Mouse (Mus musculus) forebrain, embryonic 10.5 days (tissue): ENCODE results near the gene Ubb. TPM values are rescaled to one million over a fixed set of nuclear protein-coding genes. Genes with fewer than 3 reads are reported as not detected.

Source experiments
- polyA plus RNA-seq: library from polyadenylated mRNA; unstranded; fragments of >200 nt; fragmentation: Nextera tagmentation; extraction: Ambion mirVana; gene quantifications from 2 replicates; pipeline ENCODE4 v1.2.1, GENCODE M21; 2016

Ubb gene
- polyA plus RNA-seq, 1 experiment from 2014 or later, result 3,283 TPM

Other genes starting within 250 kb of the Ubb start
- 19.5 and 19.7 TPM in 2 replicates for gene Pigl, start 92.7 kb upstream of the Ubb start, polyA plus RNA-seq
- gene Ncor1, start 92.6 kb upstream of the Ubb start, polyA plus RNA-seq, result 125 and 130 TPM in 2 replicates
- gene Cenpv, start 11.9 kb upstream of the Ubb start, polyA plus RNA-seq, result 35.6 and 38.6 TPM in 2 replicates
- 2.1 and 2.5 TPM in 2 replicates for gene Trpv2, start 23.3 kb downstream of the Ubb start, polyA plus RNA-seq
- gene Lrrc75a, start 97.4 kb downstream of the Ubb start, polyA plus RNA-seq, result 9.1 and 10.0 TPM in 2 replicates
- 38.6 and 39.0 TPM in 2 replicates for gene Mmgt2, start 97.5 kb downstream of the Ubb start, polyA plus RNA-seq
- gene Zfp287, start 180.7 kb downstream of the Ubb start, polyA plus RNA-seq, result 14.7 TPM in 2 replicates
- not detected in 2 replicates for gene Gm10428, start 201.9 kb downstream of the Ubb start, polyA plus RNA-seq
- gene Zfp286, start 238.3 kb downstream of the Ubb start, polyA plus RNA-seq, result 21.1 and 26.4 TPM in 2 replicates